Mouse (Mus musculus) megakaryocyte, embryonic 14.5 days (primary cell): ENCODE results near the gene Dusp6.

Experiments used
- FLI1 ChIP-seq: IDR thresholded peaks from 2 replicates; pipeline ENCODE4 v1.6.1; 2012; ENCODE audit warnings: low read length, inconsistent platforms, mixed read lengths
- GATA1 ChIP-seq: IDR thresholded peaks from 3 replicates; pipeline ENCODE4 v1.6.1; 2012; ENCODE audit warnings: mixed read lengths, low read length, inconsistent platforms, borderline replicate concordance

DNA sequence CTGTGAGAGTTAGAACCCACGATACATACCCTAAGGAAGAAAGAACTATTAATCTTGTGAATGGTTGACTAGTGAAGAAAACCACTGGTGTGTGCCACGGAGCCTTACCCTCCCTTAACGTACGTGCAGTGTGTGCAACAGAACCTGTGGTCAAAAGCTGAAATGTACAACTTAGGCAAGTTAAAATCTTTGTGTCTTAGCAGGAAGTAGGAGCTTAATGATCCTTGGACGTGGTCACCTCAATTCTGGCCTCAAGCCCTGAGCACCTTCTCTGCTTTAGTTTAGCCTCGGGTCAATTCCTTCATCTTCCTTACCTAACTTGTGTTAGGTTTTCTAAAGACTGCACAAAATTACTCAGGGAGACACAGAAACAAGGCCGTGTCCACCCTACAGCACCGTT, 3.2 kb upstream of the Dusp6 start:
- TF ChIP-seq GATA1 (no peak), FLI1 (no peak)
